Mouse (Mus musculus) testis, adult 2 months (tissue): ENCODE data around the gene Aff4. TPM values are rescaled to one million over a fixed set of nuclear protein-coding genes. Genes with fewer than 3 reads are reported as not detected.
A peak's percentile ranks its signal among the peaks of the same experiment; 100 is the strongest.

Experiments used
- H3K27ac ChIP-seq: fragments of 200-500 bp; 2 replicates; pipeline ENCODE4 v1.5.1; 2012; ENCODE audit warnings: low read depth, low read length; ENCODE audit not compliant: control insufficient read depth, insufficient read depth
- H3K27me3 ChIP-seq: fragments of 200-500 bp; 2 replicates; pipeline ENCODE4 v1.6.1; 2012; ENCODE audit warnings: mild to moderate bottlenecking, low read length, moderate library complexity; ENCODE audit not compliant: control insufficient read depth, insufficient read depth
- H3K36me3 ChIP-seq: fragments of 200-500 bp; 2 replicates; pipeline ENCODE4 v1.6.1; 2012; ENCODE audit warnings: mild to moderate bottlenecking, low read length; ENCODE audit not compliant: control insufficient read depth, insufficient read depth
- H3K4me1 ChIP-seq: fragments of 200-500 bp; 2 replicates; pipeline ENCODE4 v1.6.1; 2012; ENCODE audit warnings: low read length; ENCODE audit not compliant: control insufficient read depth, insufficient read depth
- H3K4me3 ChIP-seq: fragments of 200-500 bp; 2 replicates; pipeline ENCODE4 v1.5.1; 2012; ENCODE audit warnings: low read depth, mild to moderate bottlenecking, low read length, moderate library complexity, mixed read lengths; ENCODE audit not compliant: control insufficient read depth
- CTCF ChIP-seq: fragments of 200-500 bp; IDR thresholded peaks from 2 replicates; pipeline ENCODE4 v1.5.1; 2012; ENCODE audit warnings: low read depth, mild to moderate bottlenecking, inconsistent platforms, low read length, moderate library complexity; ENCODE audit not compliant: control insufficient read depth, insufficient read depth, insufficient replicate concordance
- POLR2A ChIP-seq: fragments of 200-500 bp; IDR thresholded peaks from 2 replicates; pipeline ENCODE4 v1.6.1; 2012; ENCODE audit warnings: low read depth, mild to moderate bottlenecking, inconsistent platforms, low read length, moderate library complexity; ENCODE audit not compliant: control insufficient read depth
- polyA plus RNA-seq: library from polyadenylated mRNA; depleted of rRNA; stranded (reverse); fragments of >200 nt; gene quantifications from 2 replicates; pipeline ENCODE4 v1.2.3, GENCODE M21; 2012; rRNA removed

Aff4 gene
- polyA plus RNA-seq, 1 experiment = 22.9 TPM

GRCm38 (mm10) chr11:53463551-53464424 lies 113.2 kb downstream of the Aff4 start:
- Histone ChIP-seq H3K36me3 (no peaks in the 10 kb centered on the region), H3K4me3 (peak overlapping the region; percentile 49), H3K27ac (no peak overlapping the region), H3K27me3 (peaks cover 2% of the 10 kb centered on the region; the same call in 1 of the 2 replicates), H3K4me1 (peaks cover 16% of the 10 kb centered on the region)
- TF ChIP-seq CTCF (no peak), POLR2A (no peak; the same call in 1 of the 2 replicates)

- peak overlapping the region; percentile 52 for H3K4me3 ChIP-seq
- H3K36me3 ChIP-seq = no peaks in the 10 kb centered on the region
- TF ChIP-seq CTCF (peak; percentile 69; the same call in 1 of the 2 replicates), POLR2A (no peak; the same call in 1 of the 2 replicates)
- peaks cover 28% of the 10 kb centered on the region for H3K4me1 ChIP-seq
- H3K27ac ChIP-seq = no peak overlapping the region
- H3K27me3 ChIP-seq = peaks cover 2% of the 10 kb centered on the region; the same call in 1 of the 2 replicates
Observed at GRCm38 (mm10) chr11:53466231-53466971, 115.8 kb downstream of the Aff4 start.

GRCm38 (mm10) chr11:53469294-53469967 lies 118.8 kb downstream of the Aff4 start:
- peak overlapping the region; percentile 83 for H3K4me3 ChIP-seq
- no peak overlapping the region for H3K27ac ChIP-seq
- peaks cover 14% of the 10 kb centered on the region for H3K4me1 ChIP-seq

GRCm38 (mm10) chr11:53469968-53470695 lies 119.5 kb downstream of the Aff4 start, which contains the start of gene Gm9837:
Gene Gm9837 (minus strand): TSS chr11:53470479.
- Histone ChIP-seq H3K4me3 (peak within 1 kb of the TSS; percentile 83), H3K27me3 (no peaks in the 10 kb centered on the region), H3K4me1 (peaks cover 14% of the 10 kb centered on the region), H3K36me3 (no peaks in the 10 kb centered on the region), H3K27ac (peak within 1 kb of the TSS; percentile 34; the same call in 1 of the 2 replicates)
- TF ChIP-seq POLR2A (peak; percentile 40; the same call in 1 of the 2 replicates), CTCF (peak; percentile 93; the same call in 1 of the 2 replicates)

More at GRCm38 (mm10) chr11:53469294-53469967, 118.8 kb downstream of the Aff4 start:
- H3K36me3 ChIP-seq = no peaks in the 10 kb centered on the region
- no peaks in the 10 kb centered on the region for H3K27me3 ChIP-seq
- TF ChIP-seq POLR2A = no peak
- TF ChIP-seq CTCF = no peak

Other genes with a start within 250 kb of the Aff4 start
- gene Hspa4, start 50.4 kb upstream of the Aff4 start, polyA plus RNA-seq = 36.0 and 38.9 TPM in 2 replicates
- gene Zcchc10, start 26.2 kb upstream of the Aff4 start, polyA plus RNA-seq = 3.5 and 4.8 TPM in 2 replicates
- gene Leap2, start 72.3 kb downstream of the Aff4 start, polyA plus RNA-seq = not detected in 2 replicates
- gene Uqcrq, start 80.0 kb downstream of the Aff4 start, polyA plus RNA-seq = 955 and 969 TPM in 2 replicates
- gene Gdf9, start 80.2 kb downstream of the Aff4 start, polyA plus RNA-seq = 8.4 and 10.1 TPM in 2 replicates
- 0.05 and 0.11 TPM in 2 replicates for gene Gm10447, start 106.3 kb downstream of the Aff4 start, polyA plus RNA-seq
- gene Shroom1, start 106.4 kb downstream of the Aff4 start, polyA plus RNA-seq = 0.41 and 1.1 TPM in 2 replicates
- gene Gm9837, start 119.6 kb downstream of the Aff4 start, polyA plus RNA-seq = 11.1 and 13.4 TPM in 2 replicates
- not detected in 2 replicates for gene Gm9945, start 129.3 kb downstream of the Aff4 start, polyA plus RNA-seq
- 0.10 and 0.13 TPM in 2 replicates for gene Sowaha, start 129.4 kb downstream of the Aff4 start, polyA plus RNA-seq
- gene Sept8, start 168.4 kb downstream of the Aff4 start, polyA plus RNA-seq = 3.0 and 3.2 TPM in 2 replicates
- 26.2 and 31.0 TPM in 2 replicates for gene Kif3a, start 216.5 kb downstream of the Aff4 start, polyA plus RNA-seq